Mouse (Mus musculus): ENCODE measurements around the gene Hsph1. TPM values are rescaled to one million over a fixed set of nuclear protein-coding genes. Genes with fewer than 3 reads are reported as not detected.

Hsph1 gene
- polyA plus RNA-seq, 1 experiment from 2014 or later = 118 TPM

DNA sequence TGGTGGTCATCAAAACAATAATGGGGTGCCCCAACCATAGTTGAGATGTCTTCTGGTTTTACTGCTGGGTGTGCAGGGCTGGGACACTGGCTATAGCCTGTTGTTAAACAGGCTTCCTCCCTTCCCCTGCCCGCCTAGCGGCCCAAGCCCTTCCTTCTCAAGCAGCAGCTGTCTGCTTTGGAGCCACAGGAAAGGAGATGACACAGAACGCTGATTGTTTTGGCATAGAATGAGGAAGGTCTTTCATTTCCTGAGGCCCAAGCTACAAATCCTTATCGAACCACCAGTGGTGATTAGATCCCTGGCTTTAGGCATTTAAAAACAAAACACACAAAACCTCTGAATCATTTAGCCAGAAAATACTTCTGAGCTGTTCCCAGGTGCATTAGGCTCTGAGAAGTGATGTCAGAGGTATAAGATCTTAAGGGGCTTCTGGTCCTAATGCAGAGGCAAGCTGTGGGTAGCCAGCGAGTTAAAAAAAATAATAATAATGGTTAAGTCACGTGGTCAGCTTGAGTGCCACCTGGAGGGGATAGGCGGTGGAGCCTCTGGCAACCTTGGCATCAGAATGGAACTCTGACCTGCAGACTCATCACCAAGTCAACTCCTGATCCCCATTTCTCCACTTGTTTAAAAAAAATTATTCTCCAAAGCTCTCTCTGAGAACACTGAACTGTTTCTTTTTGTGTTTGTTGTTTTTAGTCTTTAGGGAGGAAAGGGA lies 47.2 kb downstream of the Hsph1 start:
- WGBS = 64% methylated on average over 7 of the region's 7 CpGs

DNA sequence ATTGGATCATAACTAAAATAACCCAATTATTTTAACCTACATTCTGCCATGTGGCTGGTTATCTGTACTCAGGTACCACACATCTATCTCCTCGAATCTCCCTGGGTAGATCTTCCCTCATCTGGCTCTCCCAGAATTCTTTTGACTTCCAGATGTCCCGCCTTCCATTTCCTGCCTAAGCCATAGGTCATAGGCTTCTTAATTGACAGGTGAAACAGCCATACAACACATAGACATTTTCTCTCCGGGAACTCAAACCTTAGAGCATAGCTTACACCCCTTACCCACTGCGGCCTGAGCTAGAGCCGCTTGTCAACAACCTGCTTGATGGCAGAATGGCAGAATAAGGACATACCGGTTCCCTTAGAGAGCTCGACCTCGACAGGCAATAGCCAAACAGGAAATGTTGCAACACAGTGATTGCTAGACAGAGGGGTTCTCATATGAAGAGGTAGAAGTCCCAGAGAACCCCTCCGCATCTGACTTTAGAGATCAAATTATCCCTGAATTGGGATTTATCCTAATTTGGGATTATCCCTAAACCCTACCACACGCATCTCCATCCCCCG lies 48.8 kb downstream of the Hsph1 start:
- 88% methylated on average over 11 of the region's 11 CpGs for WGBS
- H3K4me2 ChIP-seq (replicated peaks; ENCODE audit: low read depth, low read length) = no peak overlapping the region
- H3K27me3 ChIP-seq (ENCODE audit: control insufficient read depth, insufficient read depth, low read length) = no peaks in the 10 kb centered on the region
- H3K4me3 ChIP-seq (ENCODE audit: low read depth, low read length) = no peak overlapping the region
- no peak overlapping the region for H3K27ac ChIP-seq (ENCODE audit: low read depth, low read length)
- no peaks in the 10 kb centered on the region for H3K9me3 ChIP-seq (ENCODE audit: control insufficient read depth, low read length)
- no peaks in the 10 kb centered on the region for H3K36me3 ChIP-seq (ENCODE audit: control insufficient read depth, insufficient read depth, low read length)
- no peaks in the 10 kb centered on the region for H3K4me1 ChIP-seq (replicated peaks; ENCODE audit: control insufficient read depth, insufficient read depth, low read length)
- no peak for DNase-seq (ENCODE audit: low spot score)
- no peak for ATAC-seq (ENCODE audit: low FRiP score)
- H3K9ac ChIP-seq (ENCODE audit: low read depth, low read length) = no peak overlapping the region

More for the DNA sequence above, 47.2 kb downstream of the Hsph1 start:
- H3K9ac ChIP-seq (ENCODE audit: low read depth, low read length) = no peak overlapping the region
- no peaks in the 10 kb centered on the region for H3K27me3 ChIP-seq (ENCODE audit: control insufficient read depth, insufficient read depth, low read length)
- no peaks in the 10 kb centered on the region for H3K9me3 ChIP-seq (ENCODE audit: control insufficient read depth, low read length)
- H3K4me2 ChIP-seq (replicated peaks; ENCODE audit: low read depth, low read length) = no peak overlapping the region
- DNase-seq (ENCODE audit: low spot score) (no peak), ATAC-seq (ENCODE audit: low FRiP score) (no peak)
- no peaks in the 10 kb centered on the region for H3K36me3 ChIP-seq (ENCODE audit: control insufficient read depth, insufficient read depth, low read length)
- no peak overlapping the region for H3K27ac ChIP-seq (ENCODE audit: low read depth, low read length)
- H3K4me3 ChIP-seq (ENCODE audit: low read depth, low read length) = no peak overlapping the region
- H3K4me1 ChIP-seq (replicated peaks; ENCODE audit: control insufficient read depth, insufficient read depth, low read length) = no peaks in the 10 kb centered on the region

DNA sequence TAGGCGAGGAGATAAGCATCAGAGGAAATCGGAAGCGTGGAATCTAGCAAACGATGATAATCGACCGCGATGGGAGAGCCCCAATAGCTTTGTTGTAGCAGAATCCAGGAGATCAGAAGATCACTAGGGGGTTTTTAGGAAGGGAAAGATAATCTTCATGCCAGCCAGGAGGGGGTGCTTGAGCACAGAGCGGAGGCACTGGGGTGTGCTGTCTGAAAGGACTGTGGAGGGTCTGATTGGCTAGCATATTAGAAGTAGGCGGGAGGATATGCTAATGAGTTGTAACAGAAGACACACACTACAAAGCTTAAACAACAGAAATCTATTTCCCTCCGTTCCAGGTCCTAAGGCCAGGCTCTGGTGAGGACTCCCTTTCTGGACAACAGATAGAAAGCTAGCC lies 50.3 kb downstream of the Hsph1 start:
- no peak overlapping the region for H3K9ac ChIP-seq (ENCODE audit: low read depth, low read length)
- H3K36me3 ChIP-seq (ENCODE audit: control insufficient read depth, insufficient read depth, low read length) = no peaks in the 10 kb centered on the region
- H3K9me3 ChIP-seq (ENCODE audit: control insufficient read depth, low read length) = no peaks in the 10 kb centered on the region
- ATAC-seq (ENCODE audit: low FRiP score) (no peak), DNase-seq (ENCODE audit: low spot score) (no peak)
- H3K4me1 ChIP-seq (replicated peaks; ENCODE audit: control insufficient read depth, insufficient read depth, low read length) = no peaks in the 10 kb centered on the region
- no peak overlapping the region for H3K4me3 ChIP-seq (ENCODE audit: low read depth, low read length)
- H3K4me2 ChIP-seq (replicated peaks; ENCODE audit: low read depth, low read length) = no peak overlapping the region
- WGBS = 58% methylated on average over 10 of the region's 10 CpGs
- no peaks in the 10 kb centered on the region for H3K27me3 ChIP-seq (ENCODE audit: control insufficient read depth, insufficient read depth, low read length)
- no peak overlapping the region for H3K27ac ChIP-seq (ENCODE audit: low read depth, low read length)

DNA sequence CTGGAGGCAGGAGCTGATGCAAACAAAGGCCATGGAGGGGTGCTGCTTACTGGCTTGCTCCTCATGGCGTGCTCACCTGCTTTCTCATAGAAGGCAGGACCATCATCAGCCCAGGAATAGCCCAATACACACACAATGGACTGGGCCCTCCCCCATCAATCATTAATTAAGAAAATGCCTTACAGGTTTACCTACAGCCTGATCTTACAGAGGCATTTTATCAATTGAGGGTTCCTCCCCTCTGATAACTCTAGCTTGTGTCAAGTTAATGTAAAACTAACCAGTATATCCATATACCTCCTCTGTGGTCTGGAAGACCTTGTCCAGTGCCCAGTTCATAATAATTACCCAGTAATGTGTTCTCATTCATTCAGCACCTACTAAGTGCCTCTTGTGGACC lies 50.9 kb downstream of the Hsph1 start:
- no peak overlapping the region for H3K4me2 ChIP-seq (replicated peaks; ENCODE audit: low read depth, low read length)
- no peak overlapping the region for H3K9ac ChIP-seq (ENCODE audit: low read depth, low read length)
- ATAC-seq (ENCODE audit: low FRiP score) (no peak), DNase-seq (ENCODE audit: low spot score) (no peak)
- no peaks in the 10 kb centered on the region for H3K4me1 ChIP-seq (replicated peaks; ENCODE audit: control insufficient read depth, insufficient read depth, low read length)
- H3K27me3 ChIP-seq (ENCODE audit: control insufficient read depth, insufficient read depth, low read length) = no peaks in the 10 kb centered on the region
- H3K36me3 ChIP-seq (ENCODE audit: control insufficient read depth, insufficient read depth, low read length) = no peaks in the 10 kb centered on the region
- H3K4me3 ChIP-seq (ENCODE audit: low read depth, low read length) = no peak overlapping the region
- H3K9me3 ChIP-seq (ENCODE audit: control insufficient read depth, low read length) = no peaks in the 10 kb centered on the region
- 88% methylated on average over 1 of the region's 1 CpGs for WGBS
- no peak overlapping the region for H3K27ac ChIP-seq (ENCODE audit: low read depth, low read length)

DNA sequence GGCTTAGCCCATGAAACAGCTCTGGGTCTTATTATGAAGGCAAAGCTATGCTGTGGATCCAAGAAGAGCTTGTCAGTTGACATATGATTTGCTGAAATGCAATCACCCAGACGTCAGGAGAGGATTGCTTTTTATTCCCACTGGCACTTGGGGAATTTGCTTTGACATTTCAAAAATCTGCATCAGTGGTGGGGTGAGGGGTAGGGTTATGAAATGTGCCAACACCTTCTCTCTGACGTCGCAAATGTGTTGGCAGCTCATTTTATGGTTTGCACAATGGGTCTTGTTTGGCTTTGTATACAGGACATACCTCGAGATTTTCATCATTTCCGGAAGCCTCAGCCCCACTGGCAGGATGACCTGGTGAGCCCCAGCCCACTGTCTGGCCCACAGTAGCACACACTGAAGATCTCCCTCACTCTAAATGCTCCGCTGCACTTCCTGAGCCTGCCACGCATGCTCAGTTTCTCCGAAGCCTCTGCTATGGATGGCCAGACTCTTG lies 52.0 kb downstream of the Hsph1 start:
- H3K27ac ChIP-seq (ENCODE audit: low read depth, low read length) = no peak overlapping the region
- no peaks in the 10 kb centered on the region for H3K36me3 ChIP-seq (ENCODE audit: control insufficient read depth, insufficient read depth, low read length)
- no peaks in the 10 kb centered on the region for H3K27me3 ChIP-seq (ENCODE audit: control insufficient read depth, insufficient read depth, low read length)
- H3K4me1 ChIP-seq (replicated peaks; ENCODE audit: control insufficient read depth, insufficient read depth, low read length) = no peaks in the 10 kb centered on the region
- H3K4me2 ChIP-seq (replicated peaks; ENCODE audit: low read depth, low read length) = no peak overlapping the region
- DNase-seq (ENCODE audit: low spot score) (no peak), ATAC-seq (ENCODE audit: low FRiP score) (no peak)
- no peak overlapping the region for H3K4me3 ChIP-seq (ENCODE audit: low read depth, low read length)
- WGBS = 75% methylated on average over 8 of the region's 8 CpGs
- H3K9ac ChIP-seq (ENCODE audit: low read depth, low read length) = no peak overlapping the region
- no peaks in the 10 kb centered on the region for H3K9me3 ChIP-seq (ENCODE audit: control insufficient read depth, low read length)

DNA sequence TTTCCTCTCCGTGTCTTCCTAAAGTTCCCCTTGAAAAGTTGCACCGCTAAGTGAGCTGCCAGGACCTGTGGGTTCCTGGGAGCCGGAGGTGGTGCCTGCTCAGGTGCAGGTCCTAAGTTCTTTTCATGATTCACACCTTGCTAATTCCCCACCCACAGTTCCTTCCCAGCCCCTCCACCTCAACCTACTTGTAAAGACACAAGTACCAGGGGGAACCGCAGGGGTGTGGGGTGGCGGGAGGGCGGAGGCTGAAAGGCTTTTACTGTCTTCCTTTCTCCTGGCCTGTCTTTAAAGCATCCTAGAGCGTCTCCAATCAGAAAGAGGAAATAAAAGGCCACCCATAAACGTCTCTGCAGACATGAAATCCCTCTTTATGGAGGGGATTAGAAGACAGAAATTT lies 52.7 kb downstream of the Hsph1 start:
- Histone ChIP-seq H3K4me3 (ENCODE audit: low read depth, low read length) (no peak overlapping the region), H3K4me1 (replicated peaks; ENCODE audit: control insufficient read depth, insufficient read depth, low read length) (no peaks in the 10 kb centered on the region), H3K27ac (ENCODE audit: low read depth, low read length) (no peak overlapping the region), H3K4me2 (replicated peaks; ENCODE audit: low read depth, low read length) (no peak overlapping the region), H3K9me3 (ENCODE audit: control insufficient read depth, low read length) (no peaks in the 10 kb centered on the region), H3K27me3 (ENCODE audit: control insufficient read depth, insufficient read depth, low read length) (no peaks in the 10 kb centered on the region), H3K9ac (ENCODE audit: low read depth, low read length) (no peak overlapping the region), H3K36me3 (ENCODE audit: control insufficient read depth, insufficient read depth, low read length) (no peaks in the 10 kb centered on the region)
- WGBS = 35% methylated on average over 8 of the region's 8 CpGs
- ATAC-seq (ENCODE audit: low FRiP score) = no peak
- DNase-seq (ENCODE audit: low spot score) = no peak

DNA sequence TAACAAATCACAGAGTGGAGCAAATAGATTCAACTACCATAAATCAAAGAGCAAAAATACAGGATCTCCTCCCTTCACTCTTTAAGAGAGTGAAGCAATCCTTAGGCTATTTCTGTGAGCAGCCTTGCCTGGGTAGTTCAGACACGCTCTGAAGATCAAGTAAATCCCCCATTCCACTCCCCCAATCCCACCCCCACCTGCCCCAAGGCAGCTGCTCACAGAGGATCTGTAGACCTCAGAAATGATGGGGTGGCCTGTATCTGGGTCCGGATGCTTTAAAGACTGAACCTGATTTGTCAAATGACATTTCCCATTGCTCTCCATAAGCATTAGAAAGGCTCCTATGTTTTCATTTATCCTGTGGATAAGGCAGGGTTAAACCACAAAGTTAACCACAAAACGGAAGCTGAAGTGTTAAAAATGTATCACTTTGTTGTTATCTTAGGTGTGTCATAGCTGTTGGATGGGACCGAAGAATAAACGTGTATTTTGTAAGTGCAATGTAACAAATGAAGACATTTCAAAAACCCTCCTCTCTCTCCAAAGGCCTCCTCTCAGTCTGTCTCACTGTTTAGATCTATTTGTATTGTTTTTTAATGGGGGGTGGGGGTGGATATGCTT lies 53.4 kb downstream of the Hsph1 start:
- Histone ChIP-seq H3K4me3 (ENCODE audit: low read depth, low read length) (no peak overlapping the region), H3K9ac (ENCODE audit: low read depth, low read length) (no peak overlapping the region), H3K4me1 (replicated peaks; ENCODE audit: control insufficient read depth, insufficient read depth, low read length) (no peaks in the 10 kb centered on the region), H3K4me2 (replicated peaks; ENCODE audit: low read depth, low read length) (no peak overlapping the region), H3K36me3 (ENCODE audit: control insufficient read depth, insufficient read depth, low read length) (no peaks in the 10 kb centered on the region), H3K27me3 (ENCODE audit: control insufficient read depth, insufficient read depth, low read length) (no peaks in the 10 kb centered on the region), H3K9me3 (ENCODE audit: control insufficient read depth, low read length) (no peaks in the 10 kb centered on the region), H3K27ac (ENCODE audit: low read depth, low read length) (no peak overlapping the region)
- no peak for ATAC-seq (ENCODE audit: low FRiP score)
- 78% methylated on average over 5 of the region's 5 CpGs for WGBS
- no peak for DNase-seq (ENCODE audit: low spot score)

DNA sequence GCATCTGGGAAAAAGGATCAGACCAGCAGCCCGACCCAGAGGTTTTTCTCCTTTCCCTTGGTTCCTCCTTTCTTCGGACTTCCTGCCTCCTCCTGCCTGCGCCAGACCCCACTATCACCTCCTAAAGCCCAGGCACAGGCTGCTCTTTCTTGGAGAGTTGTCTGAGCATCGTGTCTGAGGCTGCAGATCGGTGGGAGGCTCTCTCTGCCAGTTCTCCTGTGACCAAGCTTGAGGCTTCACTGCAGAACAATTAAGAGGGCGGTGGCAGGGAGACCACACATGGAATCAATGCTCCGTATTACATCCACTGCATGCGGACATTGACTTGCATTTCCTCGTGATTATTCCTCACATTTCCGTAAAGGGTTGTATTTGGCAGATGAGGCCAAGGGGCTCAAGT lies 58.7 kb downstream of the Hsph1 start:
- DNase-seq (ENCODE audit: low spot score) = peak; percentile 17
- no peaks in the 10 kb centered on the region for H3K9me3 ChIP-seq (ENCODE audit: control insufficient read depth, low read length)
- H3K36me3 ChIP-seq (ENCODE audit: control insufficient read depth, insufficient read depth, low read length) = no peaks in the 10 kb centered on the region
- no peak overlapping the region for H3K9ac ChIP-seq (ENCODE audit: low read depth, low read length)
- 0 out of 2 replicates have a peak, but pooled peaks cover 3% of the 10 kb centered on the region for H3K4me1 ChIP-seq (replicated peaks; ENCODE audit: control insufficient read depth, insufficient read depth, low read length)
- no peak overlapping the region for H3K4me3 ChIP-seq (ENCODE audit: low read depth, low read length)
- H3K27me3 ChIP-seq (ENCODE audit: control insufficient read depth, insufficient read depth, low read length) = no peaks in the 10 kb centered on the region
- no peak for ATAC-seq (ENCODE audit: low FRiP score)
- no peak overlapping the region for H3K4me2 ChIP-seq (replicated peaks; ENCODE audit: low read depth, low read length)
- H3K27ac ChIP-seq (ENCODE audit: low read depth, low read length) = no peak overlapping the region; the same call in 1 of the 2 replicates
- WGBS = 33% methylated on average over 10 of the region's 10 CpGs

Measured in hindbrain, embryonic 11.5 days (tissue).